Mouse (Mus musculus): Measurements from ENCODE around the gene Olfr984. TPM values are rescaled to one million over a fixed set of nuclear protein-coding genes. Genes with fewer than 3 reads are reported as not detected.

Olfr984 gene
- not detected for total RNA-seq (2023)

DNA sequence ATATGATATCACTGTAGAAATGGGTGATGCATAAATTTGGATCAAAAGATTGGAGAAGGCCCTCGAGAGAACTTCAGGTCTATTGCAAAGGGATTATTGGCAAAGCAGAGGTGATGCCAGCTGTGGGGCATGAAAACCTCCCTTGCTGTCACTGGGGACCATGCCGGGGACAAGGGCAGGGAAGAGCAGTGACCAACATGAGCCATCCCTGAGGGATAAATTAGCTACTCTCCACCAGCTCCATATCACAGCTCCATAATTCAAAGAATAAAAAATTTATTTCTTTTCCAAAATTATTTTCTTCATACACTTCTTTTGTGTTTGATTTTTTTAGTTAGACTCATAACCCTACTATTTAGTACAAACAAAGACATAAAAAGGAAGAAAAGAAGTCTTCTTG is at the start of gene Olfr984:
Gene Olfr984, minus strand, starts transcription at position 101 of the 400 bp plus-strand sequence.

DNA sequence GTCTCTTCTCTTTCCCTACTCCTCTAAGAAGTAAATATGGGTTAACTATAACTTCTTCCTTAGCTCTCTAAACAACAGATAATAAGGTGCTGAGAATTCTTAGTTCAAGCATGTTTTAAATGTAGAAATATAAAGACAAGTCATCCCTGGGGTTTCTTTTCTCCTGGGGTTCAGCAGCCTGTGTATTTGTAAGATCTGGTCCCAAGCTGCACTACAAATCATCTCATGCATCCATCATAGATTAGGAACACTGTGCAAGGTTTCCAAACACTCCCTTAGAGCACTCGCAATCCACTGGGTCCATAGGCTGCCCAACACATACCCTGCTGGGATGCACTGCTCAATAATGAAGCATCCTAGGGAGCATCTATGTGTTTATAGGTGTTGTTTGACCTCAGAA is 16.1 kb upstream of the Olfr984 start, which contains the start of gene Olfr985:
Gene Olfr985, minus strand, starts transcription at position 101 of the 400 bp plus-strand sequence.

DNA sequence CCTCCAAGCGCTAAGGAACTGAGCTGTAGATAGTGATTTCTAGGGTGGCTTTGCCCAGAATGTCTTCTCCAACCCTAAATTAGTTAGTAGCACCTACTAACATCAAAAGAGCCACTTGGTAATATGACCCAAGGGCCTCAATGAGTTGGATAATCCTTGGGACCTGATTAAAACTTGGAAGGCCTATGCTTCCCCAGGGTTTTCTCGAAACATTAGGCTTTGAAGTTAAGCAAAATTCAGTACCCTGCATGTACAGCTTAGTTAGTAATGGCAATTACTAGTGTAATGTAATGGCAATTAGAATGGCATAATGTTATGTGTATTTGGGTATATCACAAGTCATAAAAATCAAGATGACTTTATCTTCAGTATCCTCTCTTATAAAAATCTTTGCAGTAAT is 20.5 kb downstream of the Olfr984 start, which contains the start of gene Olfr983:
Gene Olfr983, minus strand, starts transcription at position 101 of the 400 bp plus-strand sequence.

DNA sequence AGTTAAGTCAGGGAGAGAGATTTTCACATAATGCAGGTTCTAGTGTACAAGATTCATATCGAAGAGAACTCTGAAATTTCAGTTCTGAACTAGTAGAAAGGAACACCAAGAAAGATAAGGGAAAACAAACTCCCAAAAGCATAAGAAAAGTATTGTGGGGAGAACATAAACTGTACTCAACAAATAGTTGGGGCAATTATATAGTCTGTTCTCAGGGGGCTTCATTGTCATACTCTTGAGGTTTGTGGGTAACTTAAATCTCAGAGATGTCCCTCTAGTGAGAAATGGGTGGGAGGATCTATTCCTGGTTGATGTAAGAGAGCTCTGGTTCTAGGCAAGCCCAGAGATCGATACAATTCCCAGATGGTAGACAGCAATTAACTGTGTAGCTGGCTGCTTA is 40.5 kb downstream of the Olfr984 start, which contains the start of gene Olfr982:
Gene Olfr982, plus strand, starts transcription at position 301 of the 400 bp plus-strand sequence.

Other genes with a start within 250 kb of the Olfr984 start
- gene Olfr972, start 247.8 kb downstream of the Olfr984 start, total RNA-seq (2023): not detected
- gene Olfr229, start 206.9 kb downstream of the Olfr984 start, total RNA-seq (2023): not detected
- not detected for gene Olfr974, start 176.7 kb downstream of the Olfr984 start, total RNA-seq (2023)
- not detected for gene Olfr975, start 162.2 kb downstream of the Olfr984 start, total RNA-seq (2023)
- not detected for gene Olfr976, start 153.1 kb downstream of the Olfr984 start, total RNA-seq (2023)
- gene Olfr978, start 122.1 kb downstream of the Olfr984 start, total RNA-seq (2023): not detected
- gene Olfr979, start 110.7 kb downstream of the Olfr984 start, total RNA-seq (2023): not detected
- not detected for gene Olfr980, start 104.6 kb downstream of the Olfr984 start, total RNA-seq (2023)
- gene Olfr981, start 92.7 kb downstream of the Olfr984 start, total RNA-seq (2023): not detected
- gene Olfr982, start 40.4 kb downstream of the Olfr984 start, total RNA-seq (2023): not detected
- gene Olfr983, start 20.6 kb downstream of the Olfr984 start, total RNA-seq (2023): not detected
- gene Olfr985, start 16.0 kb upstream of the Olfr984 start, total RNA-seq (2023): not detected
- gene Tmem225, start 33.9 kb upstream of the Olfr984 start, total RNA-seq (2023): not detected
- gene Olfr986, start 66.7 kb upstream of the Olfr984 start, total RNA-seq (2023): not detected
- 1.5 TPM for gene Zfp202, start 78.1 kb upstream of the Olfr984 start, total RNA-seq (2023)
- gene Scn3b, start 155.0 kb upstream of the Olfr984 start, total RNA-seq (2023): not detected

All from CD4-positive naive resting alpha-beta T cell, adult 57 days (primary cell).